Mouse (Mus musculus): ENCODE results near the gene Wdr11. TPM values are rescaled to one million over a fixed set of nuclear protein-coding genes. Genes with fewer than 3 reads are reported as not detected.

The Wdr11 gene
- total and polyA plus RNA-seq, 2 experiments from 2014 or later, result 14.8 to 31.0 TPM

DNA sequence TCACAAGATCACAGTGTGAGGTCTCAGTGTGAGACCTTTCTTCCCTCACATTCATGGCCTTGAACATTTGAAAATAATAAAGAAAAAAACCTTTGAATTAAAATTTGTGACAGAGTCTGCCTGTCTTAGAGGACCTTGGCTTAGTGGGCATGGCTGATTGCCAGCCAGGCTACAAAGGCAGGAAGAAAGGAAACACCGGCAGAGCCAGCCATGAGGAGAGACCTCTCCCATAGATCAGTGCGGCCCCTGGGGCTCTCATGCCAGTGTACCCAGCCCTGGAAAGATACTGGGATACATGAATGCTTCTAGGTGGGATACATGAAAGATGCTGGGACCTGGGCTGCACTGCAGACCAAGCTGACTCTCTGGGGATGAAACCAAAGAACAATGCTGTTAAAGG lies 74.9 kb downstream of the Wdr11 start:
- no peaks in the 10 kb centered on the region for H3K4me1 ChIP-seq (ENCODE audit: control insufficient read depth, insufficient read depth)
- no peak for DNase-seq (ENCODE audit: low spot score)
- no peaks in the 10 kb centered on the region for H3K27me3 ChIP-seq (ENCODE audit: control insufficient read depth, insufficient read depth, low read length)
- no peak for ATAC-seq (ENCODE audit: insufficient read depth, low read depth)
- H3K4me2 ChIP-seq (ENCODE audit: low read depth, low read length), result no peak overlapping the region
- H3K27ac ChIP-seq (ENCODE audit: low read depth), result no peak overlapping the region
- H3K9ac ChIP-seq (replicated peaks; ENCODE audit: low read depth, low read length), result no peak overlapping the region
- no peak for TF ChIP-seq CTCF (IDR thresholded peaks at IDR 0.05; ENCODE audit: low read depth)
- TF ChIP-seq EP300 (IDR thresholded peaks at IDR 0.05; ENCODE audit: low read depth), result no peak
- H3K4me3 ChIP-seq (ENCODE audit: low read depth, low read length), result no peak overlapping the region
- H3K9me3 ChIP-seq (replicated peaks; ENCODE audit: control insufficient read depth, low read length), result no peaks in the 10 kb centered on the region
- no peaks in the 10 kb centered on the region for H3K36me3 ChIP-seq (replicated peaks; ENCODE audit: control insufficient read depth, insufficient read depth, low read length)
- 72% methylated on average over 2 of the region's 2 CpGs for WGBS

DNA sequence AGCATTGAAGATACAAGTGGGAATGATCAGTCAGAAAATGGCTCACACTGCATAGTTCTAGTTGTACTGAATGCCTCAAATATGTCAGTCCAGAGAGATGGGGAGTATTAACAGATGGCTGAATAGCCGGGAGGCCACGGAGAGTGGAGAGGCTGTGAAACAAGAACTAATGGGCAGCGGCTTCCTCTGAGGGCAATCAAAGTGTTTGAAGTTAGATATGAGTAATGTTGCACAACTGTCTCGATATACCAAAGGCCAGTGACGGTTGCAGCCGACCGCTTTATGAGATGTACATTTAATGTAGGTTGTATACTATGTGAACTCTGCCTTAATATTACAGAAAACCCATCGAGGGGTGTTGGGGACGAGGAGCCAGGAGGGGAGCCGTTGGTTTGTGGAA lies 78.6 kb downstream of the Wdr11 start:
- H3K27ac ChIP-seq (ENCODE audit: low read depth), result no peak overlapping the region
- 86% methylated on average over 10 of the region's 10 CpGs for WGBS

DNA sequence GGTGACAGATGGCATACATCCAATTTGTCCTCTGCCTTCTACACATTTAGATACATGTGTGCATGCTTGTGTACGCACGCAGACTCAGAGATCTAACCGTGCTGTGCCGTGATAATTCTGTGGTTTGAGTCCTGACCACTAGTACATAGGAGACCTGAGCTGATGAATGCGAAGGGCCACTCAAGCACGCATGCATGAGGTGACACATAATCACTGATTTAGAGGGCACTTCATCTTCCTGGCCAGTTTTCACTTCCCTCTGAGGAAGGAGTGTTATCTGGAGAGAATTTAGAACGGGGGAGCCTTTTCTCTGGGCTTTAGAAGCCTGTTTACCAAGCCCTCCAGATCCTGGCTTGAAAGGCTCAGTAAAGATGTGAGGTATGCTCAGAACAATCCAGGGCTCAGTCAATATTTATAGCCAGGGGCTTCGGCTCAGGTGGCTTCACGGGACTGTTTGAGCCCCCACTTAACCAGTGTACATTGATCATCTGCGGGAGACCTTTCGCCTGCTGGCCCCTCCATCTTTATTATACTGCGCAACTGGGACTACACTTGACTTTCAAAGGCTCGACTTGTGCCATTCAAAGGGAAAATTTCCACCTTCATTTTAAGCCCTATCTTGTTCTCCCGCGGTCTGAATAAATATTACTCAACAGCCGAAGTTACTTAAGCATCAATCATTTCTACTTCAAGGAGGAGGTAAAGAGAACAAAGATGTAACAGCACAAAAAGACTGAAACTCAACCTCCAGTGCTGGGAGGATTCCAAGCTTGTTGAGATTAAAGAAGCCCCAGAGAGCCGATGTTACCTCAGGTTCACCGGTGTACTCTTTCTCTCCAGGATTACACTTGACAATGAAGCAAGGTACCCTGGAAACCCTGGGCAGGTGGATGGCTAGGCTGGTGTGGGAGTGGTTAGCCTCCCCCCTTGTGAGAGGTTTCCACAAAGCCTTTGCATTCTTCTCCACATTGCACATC lies 80.3 kb downstream of the Wdr11 start:
- no peak overlapping the region for H3K4me2 ChIP-seq (ENCODE audit: low read depth, low read length)
- no peaks in the 10 kb centered on the region for H3K9me3 ChIP-seq (replicated peaks; ENCODE audit: control insufficient read depth, low read length)
- H3K9ac ChIP-seq (replicated peaks; ENCODE audit: low read depth, low read length), result no peak overlapping the region
- WGBS, result 79% methylated on average over 18 of the region's 18 CpGs
- no peaks in the 10 kb centered on the region for H3K4me1 ChIP-seq (ENCODE audit: control insufficient read depth, insufficient read depth)
- no peak overlapping the region for H3K4me3 ChIP-seq (ENCODE audit: low read depth, low read length)
- ATAC-seq (ENCODE audit: insufficient read depth, low read depth) (no peak), DNase-seq (ENCODE audit: low spot score) (no peak)
- H3K36me3 ChIP-seq (replicated peaks; ENCODE audit: control insufficient read depth, insufficient read depth, low read length), result no peaks in the 10 kb centered on the region
- TF ChIP-seq CTCF (IDR thresholded peaks at IDR 0.05; ENCODE audit: low read depth), result no peak
- TF ChIP-seq EP300 (IDR thresholded peaks at IDR 0.05; ENCODE audit: low read depth), result no peak
- H3K27me3 ChIP-seq (ENCODE audit: control insufficient read depth, insufficient read depth, low read length), result no peaks in the 10 kb centered on the region
- H3K27ac ChIP-seq (ENCODE audit: low read depth), result no peak overlapping the region

More for the DNA sequence above, 78.6 kb downstream of the Wdr11 start:
- TF ChIP-seq EP300 (IDR thresholded peaks at IDR 0.05; ENCODE audit: low read depth), result no peak
- TF ChIP-seq CTCF (IDR thresholded peaks at IDR 0.05; ENCODE audit: low read depth), result no peak
- no peak overlapping the region for H3K4me2 ChIP-seq (ENCODE audit: low read depth, low read length)
- H3K9me3 ChIP-seq (replicated peaks; ENCODE audit: control insufficient read depth, low read length), result no peaks in the 10 kb centered on the region
- DNase-seq (ENCODE audit: low spot score), result no peak
- ATAC-seq (ENCODE audit: insufficient read depth, low read depth), result no peak
- no peaks in the 10 kb centered on the region for H3K27me3 ChIP-seq (ENCODE audit: control insufficient read depth, insufficient read depth, low read length)
- no peak overlapping the region for H3K9ac ChIP-seq (replicated peaks; ENCODE audit: low read depth, low read length)
- no peaks in the 10 kb centered on the region for H3K4me1 ChIP-seq (ENCODE audit: control insufficient read depth, insufficient read depth)
- H3K36me3 ChIP-seq (replicated peaks; ENCODE audit: control insufficient read depth, insufficient read depth, low read length), result no peaks in the 10 kb centered on the region
- no peak overlapping the region for H3K4me3 ChIP-seq (ENCODE audit: low read depth, low read length)

DNA sequence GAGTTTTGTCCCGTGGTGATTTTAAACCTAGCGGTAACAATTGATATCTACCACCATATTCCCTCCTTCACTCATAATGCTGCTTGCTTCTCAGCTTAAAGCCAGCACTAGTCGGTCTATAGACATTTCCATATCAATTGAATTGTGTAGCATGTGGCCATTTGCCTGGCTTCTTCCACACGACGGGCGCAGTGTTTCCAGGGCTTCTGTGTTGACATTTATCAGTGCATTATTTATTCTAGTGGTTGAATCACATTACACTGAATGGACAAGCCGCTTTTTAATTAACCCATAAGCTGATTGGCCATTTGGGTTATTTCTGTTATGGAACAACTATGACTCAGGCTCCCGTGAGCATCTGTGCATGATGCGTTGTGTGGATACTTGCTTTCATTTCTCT lies 82.1 kb downstream of the Wdr11 start:
- Histone ChIP-seq H3K27me3 (ENCODE audit: control insufficient read depth, insufficient read depth, low read length) (no peaks in the 10 kb centered on the region), H3K4me1 (ENCODE audit: control insufficient read depth, insufficient read depth) (no peaks in the 10 kb centered on the region), H3K9me3 (replicated peaks; ENCODE audit: control insufficient read depth, low read length) (no peaks in the 10 kb centered on the region), H3K4me3 (ENCODE audit: low read depth, low read length) (no peak overlapping the region), H3K36me3 (replicated peaks; ENCODE audit: control insufficient read depth, insufficient read depth, low read length) (no peaks in the 10 kb centered on the region), H3K27ac (ENCODE audit: low read depth) (no peak overlapping the region), H3K4me2 (ENCODE audit: low read depth, low read length) (no peak overlapping the region), H3K9ac (replicated peaks; ENCODE audit: low read depth, low read length) (no peak overlapping the region)
- DNase-seq (ENCODE audit: low spot score), result no peak
- ATAC-seq (ENCODE audit: insufficient read depth, low read depth), result no peak
- 85% methylated on average over 9 of the region's 9 CpGs for WGBS
- TF ChIP-seq CTCF (IDR thresholded peaks at IDR 0.05; ENCODE audit: low read depth) (no peak), EP300 (IDR thresholded peaks at IDR 0.05; ENCODE audit: low read depth) (no peak)

DNA sequence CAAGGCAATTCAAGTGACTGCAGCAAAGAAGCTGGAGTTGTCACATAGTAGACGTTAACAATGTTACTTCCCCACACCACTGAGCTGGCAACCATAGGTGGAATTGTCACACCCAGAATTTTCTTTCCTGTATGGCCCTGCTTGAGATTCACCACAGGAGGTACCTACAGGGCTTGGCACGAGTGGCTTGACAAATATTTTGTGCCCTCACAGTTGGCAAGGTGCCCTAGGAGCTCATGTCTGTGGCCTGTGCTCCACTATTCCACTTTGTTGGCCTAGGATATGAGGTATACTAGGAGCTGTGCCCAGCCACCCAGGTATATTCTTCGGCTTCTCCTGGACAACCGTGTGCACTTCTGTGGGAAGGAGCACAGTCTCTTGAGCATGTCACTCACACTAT lies 82.9 kb downstream of the Wdr11 start:
- no peaks in the 10 kb centered on the region for H3K36me3 ChIP-seq (replicated peaks; ENCODE audit: control insufficient read depth, insufficient read depth, low read length)
- no peak for TF ChIP-seq EP300 (IDR thresholded peaks at IDR 0.05; ENCODE audit: low read depth)
- TF ChIP-seq CTCF (IDR thresholded peaks at IDR 0.05; ENCODE audit: low read depth), result no peak
- H3K27ac ChIP-seq (ENCODE audit: low read depth), result no peak overlapping the region
- WGBS, result 67% methylated on average over 4 of the region's 4 CpGs
- no peaks in the 10 kb centered on the region for H3K27me3 ChIP-seq (ENCODE audit: control insufficient read depth, insufficient read depth, low read length)
- H3K4me1 ChIP-seq (ENCODE audit: control insufficient read depth, insufficient read depth), result no peaks in the 10 kb centered on the region
- H3K9ac ChIP-seq (replicated peaks; ENCODE audit: low read depth, low read length), result no peak overlapping the region
- no peak overlapping the region for H3K4me2 ChIP-seq (ENCODE audit: low read depth, low read length)
- H3K4me3 ChIP-seq (ENCODE audit: low read depth, low read length), result no peak overlapping the region
- ATAC-seq (ENCODE audit: insufficient read depth, low read depth) (no peak), DNase-seq (ENCODE audit: low spot score) (no peak)
- no peaks in the 10 kb centered on the region for H3K9me3 ChIP-seq (replicated peaks; ENCODE audit: control insufficient read depth, low read length)

All from heart, postnatal 0 days (tissue).